Mouse (Mus musculus) testis, adult 2 months (tissue): ENCODE measurements at regions not wholly inside any gene's neighbourhood (a gene's known extent, or its start where the extent isn't known, plus 50 kb on each side); places are given as distances from the start of the nearest gene placed in this dataset.

Experiments
- CTCF ChIP-seq: fragments of 200-500 bp; IDR thresholded peaks from 2 replicates; pipeline ENCODE4 v1.5.1; 2012; ENCODE audit warnings: low read depth, mild to moderate bottlenecking, inconsistent platforms, low read length, moderate library complexity; ENCODE audit not compliant: control insufficient read depth, insufficient read depth, insufficient replicate concordance
- POLR2A ChIP-seq: fragments of 200-500 bp; IDR thresholded peaks from 2 replicates; pipeline ENCODE4 v1.6.1; 2012; ENCODE audit warnings: low read depth, mild to moderate bottlenecking, inconsistent platforms, low read length, moderate library complexity; ENCODE audit not compliant: control insufficient read depth

- no peak for TF ChIP-seq CTCF
- no peak for TF ChIP-seq POLR2A
Measured at GRCm38 (mm10) chr1:194424201-194424600, 193.8 kb upstream of the Plxna2 start.
